Mouse (Mus musculus): ENCODE measurements around the gene Gm49027.
"Not testable (repeated sequence)": the region's sequence is repeated elsewhere in the genome, so short reads cannot be mapped to it uniquely, and the experiment has no call there.

Gm49027 gene

DNA sequence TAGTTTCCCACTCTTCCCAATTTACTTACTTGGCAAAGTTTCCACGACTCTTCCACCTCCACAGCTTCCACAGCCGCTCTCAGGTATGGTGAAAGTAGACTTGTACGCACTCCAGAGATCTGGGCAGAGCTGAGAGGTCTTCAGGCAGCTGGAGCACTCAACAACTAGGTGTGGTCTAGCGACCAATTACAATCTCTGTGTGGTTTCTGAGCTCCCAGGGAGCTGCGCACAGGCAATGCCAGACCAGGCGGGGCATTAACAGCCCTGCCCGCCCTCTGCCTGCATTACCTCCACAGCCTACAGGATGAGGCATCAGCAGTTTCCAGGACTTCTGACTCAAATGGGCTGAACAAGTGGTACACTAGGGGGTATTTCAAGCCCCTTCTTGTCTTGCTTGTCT, at the start of gene Gm49027:
Gene Gm49027, minus strand, starts transcription at position 208 of the 400 bp plus-strand sequence.
- no peak for DNase-seq (ENCODE audit: low read depth, low spot score)

DNA sequence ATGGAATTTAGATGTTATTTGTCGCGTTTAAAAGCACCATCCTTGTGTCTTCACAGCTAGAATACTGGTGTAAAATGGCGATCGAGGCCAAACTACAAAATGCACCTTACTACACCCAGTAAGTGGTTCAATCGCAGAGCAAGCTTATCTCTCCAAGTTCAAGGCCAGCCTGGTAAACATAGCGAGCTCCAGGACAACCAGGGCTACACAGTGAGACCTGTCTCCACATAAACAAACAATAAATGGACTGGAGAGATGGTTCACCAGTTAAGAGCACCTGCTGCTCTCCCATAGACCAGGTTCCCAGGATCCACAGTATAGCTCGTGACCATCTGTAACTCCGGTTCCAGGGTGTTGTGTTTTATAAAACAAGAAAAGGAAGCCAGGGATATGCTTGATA, 48.1 kb upstream of the Gm49027 start:
- DNase-seq (ENCODE audit: low read depth, low spot score): no peak

DNA sequence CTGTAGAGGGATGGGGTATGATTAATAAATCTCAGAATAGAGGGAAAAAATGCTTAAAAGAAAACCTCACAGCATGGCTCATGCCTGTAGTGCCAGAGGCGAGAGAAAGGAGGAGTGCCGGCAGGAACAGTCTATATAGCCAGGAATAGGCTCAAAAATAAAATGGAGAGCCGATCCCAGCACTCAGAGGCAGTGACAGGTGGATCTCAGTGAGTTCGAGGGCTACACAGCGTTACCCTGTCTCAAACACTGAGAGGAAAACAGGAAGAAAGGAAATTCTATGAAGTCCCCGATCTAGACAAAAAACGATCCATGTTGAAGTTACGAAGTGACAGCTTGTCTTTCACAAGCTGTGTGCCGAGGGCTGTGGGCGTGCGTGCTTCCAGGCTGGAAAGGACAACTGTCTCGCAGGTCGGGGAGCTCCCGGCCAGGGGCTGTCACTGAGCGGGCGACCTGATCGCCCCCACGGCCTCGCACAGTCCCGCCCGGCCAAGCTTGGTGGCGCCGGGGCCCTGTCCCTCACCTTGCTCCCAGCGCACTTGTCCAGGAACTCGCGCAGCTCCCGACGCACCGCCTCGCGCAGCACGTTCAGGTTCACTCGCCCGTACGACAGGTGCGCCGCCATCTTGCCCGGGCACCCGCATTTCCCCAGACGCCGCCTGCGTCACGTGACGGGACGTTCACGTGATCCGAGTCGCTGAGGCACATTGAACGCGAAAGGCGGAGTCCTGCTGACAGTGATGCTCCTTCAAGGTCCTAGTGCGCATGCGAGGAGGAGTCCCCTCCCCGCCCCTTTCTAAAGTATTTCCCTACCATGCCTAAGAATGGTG, 47.3 kb upstream of the Gm49027 start, which contains the start of gene Vps33a:
Gene Vps33a, minus strand, starts transcription at position 682 of the 830 bp plus-strand sequence.
- peak; percentile 100 for DNase-seq (ENCODE audit: low read depth, low spot score)

DNA sequence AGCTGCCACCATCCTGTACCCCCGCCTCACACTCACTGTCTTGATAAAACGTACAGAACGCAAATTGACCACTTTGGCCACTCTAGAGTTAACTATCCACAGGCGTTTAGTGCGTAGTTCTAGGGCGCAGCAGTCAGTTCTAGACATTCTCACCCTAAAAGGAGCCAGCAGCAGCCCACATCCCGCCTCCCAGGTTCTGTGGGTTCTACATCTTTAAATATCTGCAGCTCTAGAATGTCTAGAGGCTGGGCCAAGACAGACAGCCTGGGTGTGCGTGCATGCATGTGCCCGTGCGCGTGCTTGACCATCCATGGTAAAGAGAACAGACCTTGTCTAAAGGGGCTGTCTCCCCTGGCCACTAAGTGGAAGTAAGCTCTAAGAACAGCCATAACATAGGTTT, 35.8 kb upstream of the Gm49027 start:
- DNase-seq (ENCODE audit: low read depth, low spot score): no peak

DNA sequence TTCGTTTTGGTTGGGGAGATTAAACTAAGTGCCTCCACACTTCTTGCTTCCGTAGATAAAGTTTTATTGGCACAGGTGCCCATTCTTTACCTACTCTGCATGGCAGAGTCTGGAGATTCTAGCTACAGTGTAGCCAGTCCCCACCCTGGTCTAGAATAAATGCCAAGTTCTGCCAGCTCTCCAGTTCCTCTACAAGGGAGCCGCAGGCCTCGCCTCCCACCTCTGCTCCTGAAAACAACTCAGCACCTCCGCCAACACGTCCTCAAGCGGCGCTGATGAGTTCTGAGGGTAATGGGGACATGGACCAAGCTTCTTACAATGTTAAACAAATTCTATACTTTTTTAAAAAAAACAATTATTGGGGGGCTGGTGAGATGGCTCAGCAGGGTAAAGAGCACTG, 34.3 kb upstream of the Gm49027 start:
- DNase-seq (ENCODE audit: low read depth, low spot score): no peak

DNA sequence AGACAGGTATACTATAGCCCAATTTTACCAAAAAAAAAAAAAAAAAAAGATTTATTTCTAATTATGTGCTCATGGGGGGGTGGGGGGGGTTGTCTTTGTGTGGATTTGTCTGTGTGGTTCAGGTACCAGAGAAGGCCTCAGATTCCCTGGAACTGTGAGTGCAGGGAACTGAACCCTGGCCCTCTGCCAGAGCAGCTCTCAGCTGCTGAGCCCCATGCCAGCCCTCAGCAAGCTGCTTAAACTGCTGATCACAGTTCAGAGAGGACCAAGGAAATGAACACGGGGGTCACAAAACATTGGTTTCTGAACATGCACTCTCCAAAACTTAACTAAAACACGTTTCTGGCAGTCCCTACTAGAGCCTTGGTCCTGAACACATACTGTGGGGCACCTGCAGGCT, 31.2 kb upstream of the Gm49027 start:
- DNase-seq (ENCODE audit: low read depth, low spot score): no peak

DNA sequence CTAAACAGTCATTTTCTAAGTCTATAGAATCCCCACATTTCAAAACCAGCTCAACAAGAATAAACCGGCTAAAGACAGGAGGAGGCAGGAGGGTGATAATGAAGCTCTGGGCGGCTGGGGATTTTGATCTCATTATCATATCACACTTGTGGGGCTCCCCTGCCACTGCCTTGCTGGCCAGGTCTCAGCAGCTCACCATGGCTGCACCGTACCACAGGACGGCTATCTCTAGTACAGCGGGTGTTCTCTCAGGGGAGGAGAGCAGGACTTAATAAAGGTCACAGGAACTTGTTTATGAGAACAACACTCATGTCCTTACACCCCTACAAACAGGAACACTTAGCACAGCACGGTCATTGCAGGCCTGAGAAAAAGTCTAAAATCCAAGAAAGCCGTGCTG, 30.4 kb upstream of the Gm49027 start:
- no peak for DNase-seq (ENCODE audit: low read depth, low spot score)

DNA sequence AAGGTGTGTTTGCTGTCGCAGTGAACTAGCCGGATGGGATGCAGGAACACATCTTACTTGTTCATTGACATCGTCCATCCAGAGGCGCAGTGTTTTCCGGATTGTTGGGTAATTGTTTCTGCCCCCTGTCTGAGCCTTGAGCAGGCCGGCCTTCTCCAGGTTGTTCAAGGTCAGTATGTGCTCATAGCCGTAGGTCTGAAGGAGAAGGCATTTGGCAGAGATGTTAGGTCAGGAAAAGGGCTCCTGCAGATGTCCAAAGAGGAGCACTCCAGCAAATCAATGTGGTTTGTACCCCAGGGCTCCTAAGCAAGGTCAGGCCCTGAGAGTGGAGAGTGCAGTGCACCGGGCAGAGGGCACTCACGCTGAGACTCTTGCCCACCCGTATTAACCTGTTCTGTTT, 8.5 kb upstream of the Gm49027 start:
- DNase-seq (ENCODE audit: low read depth, low spot score): no peak

DNA sequence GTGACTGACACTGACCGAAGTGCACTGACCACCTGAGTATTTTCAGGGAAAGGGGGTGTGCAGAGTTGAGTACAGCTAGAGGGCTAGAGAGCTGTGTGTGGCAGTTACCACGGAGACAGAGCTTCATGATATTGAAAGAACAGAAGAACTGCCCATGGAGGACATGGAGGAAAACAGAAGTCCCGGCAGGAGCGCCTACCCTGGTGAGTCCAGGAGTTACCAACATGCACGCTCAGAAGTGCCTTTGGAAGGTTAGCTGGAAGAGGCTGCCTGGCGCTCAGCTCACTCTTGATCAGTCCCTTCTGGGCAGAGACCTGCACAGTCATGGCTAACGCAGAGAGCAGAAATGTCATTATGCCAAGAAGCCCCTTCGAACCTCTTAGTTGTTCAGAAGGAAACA, 4.8 kb upstream of the Gm49027 start:
- no peak for DNase-seq (ENCODE audit: low read depth, low spot score)

DNA sequence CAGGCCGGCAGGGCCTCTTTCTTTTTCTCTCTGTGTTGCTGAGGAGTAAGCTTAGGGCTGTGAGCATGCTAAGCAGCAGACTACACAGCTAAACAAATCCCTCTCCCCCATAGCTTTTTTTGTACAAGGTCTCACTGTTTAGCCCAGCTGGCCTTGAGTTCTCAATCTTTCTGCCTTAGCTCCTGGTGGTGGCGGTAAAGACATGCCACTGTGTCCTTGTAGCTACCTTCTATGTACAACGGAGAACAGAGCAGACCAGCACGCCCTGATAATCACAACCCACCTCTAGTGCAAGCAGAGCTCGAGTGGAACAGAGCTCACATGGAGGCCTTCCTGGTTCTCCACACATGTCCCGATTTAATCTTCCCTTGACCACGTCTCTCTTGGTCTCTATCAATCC, 3.4 kb upstream of the Gm49027 start:
- no peak for DNase-seq (ENCODE audit: low read depth, low spot score)

DNA sequence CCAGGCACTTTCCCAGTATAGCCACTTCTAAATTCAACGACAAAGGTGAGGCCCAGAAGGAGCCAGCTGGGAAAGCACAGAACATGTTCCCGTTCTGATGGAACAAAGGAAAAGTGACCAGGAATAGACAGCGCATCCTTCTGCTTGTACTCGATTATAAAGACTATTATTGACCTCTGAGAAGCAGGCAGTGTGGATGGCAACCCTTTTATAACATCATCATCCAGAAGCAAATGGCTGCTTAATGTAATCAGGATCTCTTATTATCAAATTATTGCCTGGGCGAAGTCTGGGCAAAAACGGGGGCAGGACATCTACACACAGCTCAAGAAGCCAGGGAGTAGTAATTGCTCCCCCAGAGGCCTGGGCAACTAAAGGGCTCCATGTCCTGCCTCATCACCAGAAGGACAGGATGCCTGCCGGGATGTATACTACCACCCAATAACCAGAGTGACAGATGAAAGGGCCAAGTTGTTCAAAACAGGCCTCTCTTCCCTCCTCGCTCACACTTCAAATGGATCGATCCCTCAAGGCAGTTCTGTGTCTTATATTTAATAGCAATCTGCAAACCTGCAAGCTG, 718 bp upstream of the Gm49027 start:
- no peak for DNase-seq (ENCODE audit: low read depth, low spot score)

DNA sequence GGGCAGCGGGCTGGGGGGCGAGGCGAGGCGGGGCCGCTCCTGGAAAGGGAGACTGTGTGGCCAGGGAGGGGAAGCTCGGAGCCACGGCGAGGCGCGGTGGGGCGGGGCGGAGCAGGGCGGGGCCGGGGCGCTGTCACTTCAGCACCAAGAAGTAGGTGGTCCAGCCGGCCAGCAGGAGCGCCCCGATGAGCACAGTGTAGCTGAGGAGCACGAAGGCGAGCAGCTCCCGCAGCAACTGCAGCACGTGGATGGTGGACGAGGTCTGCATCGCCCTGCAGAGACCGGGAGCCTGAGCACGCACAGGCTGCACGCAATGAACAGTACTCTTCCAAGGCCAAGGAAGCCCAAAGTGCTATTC, 916 bp downstream of the Gm49027 start:
- DNase-seq (ENCODE audit: low read depth, low spot score): no peak

DNA sequence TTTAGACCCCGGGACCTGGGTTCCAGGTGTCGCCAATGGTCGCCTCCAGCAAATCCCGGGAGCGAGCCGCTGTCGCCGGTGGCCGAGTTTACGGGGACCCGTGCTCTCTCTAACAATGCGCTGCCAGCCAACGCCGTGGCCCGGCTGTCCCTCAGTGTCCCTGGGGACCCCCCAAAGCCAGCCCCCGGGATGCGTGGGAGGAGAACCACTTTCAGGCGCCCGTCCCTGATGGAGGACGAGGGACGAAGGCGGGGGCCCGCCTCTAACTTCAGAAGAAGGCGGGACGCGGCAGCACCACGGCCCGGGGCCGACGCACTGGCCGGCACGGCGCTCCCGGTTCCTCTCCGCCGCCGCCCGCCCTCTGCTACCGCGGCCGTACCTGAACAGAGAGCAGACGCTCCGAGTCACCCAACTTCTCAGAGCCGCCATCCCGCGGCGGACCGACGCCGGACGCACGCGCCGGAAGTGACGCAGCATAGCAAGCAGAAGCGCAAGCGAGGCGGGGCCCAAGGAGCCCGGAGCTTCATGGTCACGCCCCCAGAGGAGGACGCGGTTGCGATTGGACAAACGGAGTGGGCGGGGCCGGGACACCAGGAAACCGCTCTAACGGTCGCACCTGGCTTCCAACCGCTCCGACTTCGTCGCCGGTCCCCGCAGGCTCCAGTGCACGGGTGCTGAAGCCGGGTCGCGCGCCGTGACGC, 1.4 kb downstream of the Gm49027 start, which contains the start of gene Diablo:
Gene Diablo, minus strand, starts transcription at position 485 of the 701 bp plus-strand sequence.
- peak; percentile 99 for DNase-seq (ENCODE audit: low read depth, low spot score)

DNA sequence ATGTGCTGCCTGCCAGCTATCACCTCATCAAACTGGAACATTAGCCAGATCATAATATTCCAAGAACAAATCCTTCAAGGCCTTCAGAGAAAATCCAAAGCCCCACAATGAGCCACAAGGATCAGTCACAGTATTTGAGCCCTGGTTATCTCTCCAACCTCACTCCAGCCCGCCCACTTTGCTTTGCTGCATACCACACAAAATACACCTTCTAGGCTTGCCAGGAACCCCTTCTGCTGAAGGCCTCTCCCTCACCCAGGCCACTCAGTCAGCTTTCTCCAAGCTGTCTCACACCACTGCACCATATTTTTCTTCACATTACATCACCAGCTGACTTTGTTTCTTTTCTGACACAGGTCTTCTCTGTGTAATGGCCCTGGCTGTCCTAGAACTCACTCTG, 3.1 kb downstream of the Gm49027 start:
- no peak for DNase-seq (ENCODE audit: low read depth, low spot score)

DNA sequence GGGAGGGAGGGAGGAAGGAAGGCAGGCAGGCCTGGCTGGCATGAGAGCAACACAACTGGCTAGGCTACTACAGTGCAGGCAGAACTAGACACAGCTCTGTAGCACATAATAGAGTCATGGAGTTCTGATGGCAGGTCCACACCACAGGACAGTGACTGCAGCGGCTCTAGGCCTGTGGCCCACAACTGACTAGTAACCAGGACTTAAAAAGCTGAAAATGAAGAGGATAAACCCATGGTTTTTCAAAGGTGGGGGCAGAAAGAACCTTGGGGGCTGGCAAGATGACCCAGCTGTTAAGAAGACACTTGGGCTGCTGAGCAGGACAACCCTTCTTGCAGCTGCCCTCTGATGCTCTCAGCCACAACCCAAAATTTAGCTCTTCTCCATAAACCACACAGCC, 3.7 kb downstream of the Gm49027 start:
- DNase-seq (ENCODE audit: low read depth, low spot score): no peak

DNA sequence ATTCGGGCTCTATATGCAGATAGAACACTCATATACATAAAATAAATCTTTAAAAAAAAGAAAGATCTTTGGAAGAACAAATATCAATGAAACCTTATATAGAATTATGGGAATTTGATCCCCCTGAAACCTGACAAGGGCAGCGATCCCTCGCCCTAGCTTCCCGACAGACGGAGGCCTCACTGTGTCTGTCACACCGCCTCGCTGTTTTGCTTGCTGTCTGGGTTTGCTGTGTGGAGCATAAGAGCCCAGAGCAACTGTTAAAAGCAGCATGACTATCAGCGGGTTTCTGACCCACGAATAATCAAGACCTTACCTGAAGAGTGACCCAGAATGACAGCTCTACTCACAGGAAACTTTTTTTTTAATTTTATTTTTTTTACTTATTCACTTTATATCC, 4.6 kb downstream of the Gm49027 start:
- no peak for DNase-seq (ENCODE audit: low read depth, low spot score)

DNA sequence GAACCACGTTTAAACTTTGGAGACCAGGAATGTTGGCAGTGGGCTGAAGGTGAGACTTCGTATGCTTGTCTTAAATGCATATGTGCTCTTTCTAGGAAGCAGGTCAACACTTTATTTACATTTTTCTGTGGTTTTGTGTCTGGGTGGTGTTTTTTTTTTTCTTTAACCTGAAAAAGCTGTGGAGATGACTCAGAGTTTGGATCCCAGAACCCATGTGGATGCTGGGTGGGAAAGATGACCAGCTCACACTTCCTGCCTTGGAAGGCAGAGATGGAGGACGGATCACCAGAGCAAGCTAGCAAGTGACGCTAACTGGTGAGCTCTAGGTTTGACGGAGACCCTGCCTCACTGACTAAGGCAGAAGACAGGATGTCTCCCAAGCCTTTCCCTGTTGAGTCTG, 10.4 kb downstream of the Gm49027 start:
- no peak for DNase-seq (ENCODE audit: low read depth, low spot score)

DNA sequence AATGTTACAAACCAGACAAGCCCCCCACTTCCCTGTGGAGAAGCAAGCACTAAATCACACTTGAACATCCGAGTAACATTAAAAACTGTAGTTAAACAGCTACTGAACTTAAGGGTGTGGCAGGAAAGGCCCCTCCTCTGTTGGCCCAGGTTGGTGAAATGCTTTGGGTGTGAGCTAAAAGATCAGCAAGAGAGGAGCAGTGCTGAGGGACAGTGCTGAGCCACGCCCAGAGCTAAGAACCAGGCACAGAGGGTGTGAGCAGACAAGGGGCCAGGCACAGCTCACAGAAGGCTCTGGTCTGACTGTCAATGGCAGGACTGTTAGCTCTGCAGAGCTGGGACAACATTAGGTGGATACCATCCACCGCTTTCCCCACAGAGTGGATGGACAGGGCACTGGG, 13.2 kb downstream of the Gm49027 start:
- no peak for DNase-seq (ENCODE audit: low read depth, low spot score)

DNA sequence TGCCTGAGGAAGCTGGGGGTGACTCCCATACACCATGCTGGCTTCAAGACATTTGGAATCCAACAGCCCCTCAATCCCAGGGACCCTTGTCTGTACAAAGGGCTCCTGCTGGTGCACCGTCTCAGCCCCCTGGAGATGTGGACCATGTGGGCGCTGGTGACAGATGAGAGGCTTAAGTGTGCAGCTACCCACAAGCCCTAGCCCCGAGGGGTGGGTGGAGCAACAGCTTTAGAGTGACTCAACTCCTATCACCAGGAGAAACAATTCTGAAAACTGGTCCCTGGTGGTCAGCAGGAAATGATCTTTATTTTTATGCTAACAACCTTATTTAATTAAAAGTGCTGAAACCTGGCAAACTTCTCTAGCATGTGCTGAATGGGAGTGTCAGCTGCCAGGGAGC, 13.9 kb downstream of the Gm49027 start:
- DNase-seq (ENCODE audit: low read depth, low spot score): not testable (repeated sequence)

DNA sequence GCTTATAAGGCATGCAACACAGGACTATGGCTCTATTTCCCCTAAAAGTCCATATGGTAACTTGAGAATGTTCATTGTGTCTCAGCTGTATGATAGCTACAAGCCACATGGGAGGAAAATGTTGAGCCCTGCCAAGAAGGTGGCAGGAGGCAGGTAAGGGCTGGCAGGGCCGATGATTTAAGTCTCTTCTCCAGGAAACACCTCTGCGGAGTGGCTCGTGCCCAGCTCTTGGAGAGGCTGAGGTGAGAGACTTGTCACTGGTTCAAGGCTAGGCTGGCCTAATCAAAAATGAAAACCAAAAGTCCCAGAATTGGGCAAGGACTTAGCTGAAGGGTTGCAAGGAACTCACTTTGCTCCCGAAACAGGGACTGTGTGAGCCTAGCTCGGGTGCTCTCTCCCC, 15.1 kb downstream of the Gm49027 start, which contains the start of gene B3gnt4:
Gene B3gnt4, plus strand, starts transcription at position 301 of the 400 bp plus-strand sequence.
- DNase-seq (ENCODE audit: low read depth, low spot score): no peak

DNA sequence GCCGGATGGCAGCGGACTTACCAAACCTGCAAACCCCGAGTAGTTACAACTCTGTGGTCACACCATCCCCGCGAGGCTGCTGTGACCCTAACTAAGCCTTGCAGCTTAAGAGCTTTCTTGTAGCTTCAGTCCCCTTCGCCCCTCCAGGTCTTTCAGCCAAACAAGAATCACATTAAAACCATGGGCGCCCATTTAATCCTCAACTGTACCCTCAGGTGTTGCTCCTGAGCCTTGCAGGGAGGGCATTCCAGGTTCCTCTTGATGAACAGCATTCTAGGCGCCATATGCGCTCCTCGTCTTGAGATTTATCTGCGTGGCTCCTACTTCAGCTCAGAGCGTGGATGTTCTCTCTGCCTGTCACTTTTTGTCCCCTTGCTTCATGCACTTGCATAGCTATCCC, 16.4 kb downstream of the Gm49027 start:
- no peak for DNase-seq (ENCODE audit: low read depth, low spot score)

DNA sequence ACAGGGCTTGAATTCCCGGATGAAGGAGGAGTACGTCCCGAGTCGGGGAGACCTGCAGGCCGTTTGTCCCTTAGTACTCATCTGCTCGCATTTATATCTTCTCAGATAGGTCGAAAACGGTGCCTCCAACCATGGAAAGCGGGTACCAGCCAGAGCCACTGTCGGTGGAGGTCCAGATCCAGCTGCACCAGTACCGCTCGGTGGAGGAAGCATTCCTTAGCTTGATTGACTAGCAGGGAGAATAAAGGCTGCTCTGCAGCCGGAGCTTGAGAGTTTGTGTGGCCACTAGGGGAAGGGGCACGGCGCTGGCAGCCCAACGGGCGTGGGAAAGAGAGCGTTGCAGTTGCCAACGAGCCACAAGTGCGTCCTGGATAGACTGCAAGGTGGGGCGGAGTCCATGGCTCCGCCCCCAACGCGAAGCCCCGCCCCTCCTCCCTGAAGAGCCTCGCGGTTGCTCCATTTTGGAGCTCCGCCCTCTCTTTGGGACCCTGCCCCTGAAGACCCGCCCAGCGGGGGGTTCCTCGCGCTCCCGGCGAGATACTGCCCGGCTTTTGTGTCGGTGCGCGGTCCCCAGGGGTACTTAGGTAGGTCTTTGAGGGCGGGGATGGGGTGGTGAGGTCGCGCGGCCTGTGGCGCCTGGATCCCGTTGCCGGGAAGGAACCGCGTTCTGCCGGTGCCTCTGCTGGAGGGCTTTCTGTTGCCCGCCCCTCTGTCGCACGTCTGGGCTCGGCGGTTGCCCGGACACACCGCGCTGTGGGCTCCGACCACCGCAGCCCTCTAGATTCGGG, 17.2 kb downstream of the Gm49027 start:
- DNase-seq (ENCODE audit: low read depth, low spot score): peak; percentile 90

All from CD4-positive helper T cell, adult 2 months (primary cell).